Mouse (Mus musculus) thymus, postnatal 36 days (tissue): ENCODE measurements around the gene Thbs1.

Experiments used
- DNase-seq, 2 experiments: peaks; one replicate each; pipeline ENCODE4 v3.0.0; 2022; ENCODE audit warnings: mixed read lengths in 2 of 2

Gene Thbs1

GRCm38 (mm10) chr2:118111488-118112131 is at the start of gene Thbs1:
TSS of gene Thbs1 (plus strand) at chr2:118111876.
- peak; percentile 37 to 44 for DNase-seq

- no peak for DNase-seq
These were observed 47.4 kb upstream of the Thbs1 start for GRCm38 (mm10) chr2:118064121-118064764.

GRCm38 (mm10) chr2:118066065-118066770 is 45.5 kb upstream of the Thbs1 start:
- DNase-seq: no peak

DNA sequence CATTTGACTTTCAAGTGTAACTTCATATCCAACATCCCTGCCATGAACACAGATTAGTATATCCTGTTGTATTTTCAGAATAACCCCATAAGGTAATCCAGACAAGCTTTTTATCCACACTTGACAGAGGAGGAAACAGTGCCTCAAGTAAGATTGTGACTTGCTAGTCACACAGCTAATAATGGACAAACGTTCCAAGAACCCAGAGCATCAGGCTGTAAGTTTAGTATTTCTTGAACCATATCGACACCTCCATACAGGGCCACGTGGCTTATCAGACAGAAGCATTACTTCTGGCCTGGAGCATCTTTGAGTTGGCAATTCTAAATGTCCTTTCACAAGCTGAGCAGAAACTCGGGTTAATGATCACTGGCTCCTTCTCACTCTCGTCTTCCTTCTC is 41.7 kb upstream of the Thbs1 start:
- DNase-seq: no peak

DNA sequence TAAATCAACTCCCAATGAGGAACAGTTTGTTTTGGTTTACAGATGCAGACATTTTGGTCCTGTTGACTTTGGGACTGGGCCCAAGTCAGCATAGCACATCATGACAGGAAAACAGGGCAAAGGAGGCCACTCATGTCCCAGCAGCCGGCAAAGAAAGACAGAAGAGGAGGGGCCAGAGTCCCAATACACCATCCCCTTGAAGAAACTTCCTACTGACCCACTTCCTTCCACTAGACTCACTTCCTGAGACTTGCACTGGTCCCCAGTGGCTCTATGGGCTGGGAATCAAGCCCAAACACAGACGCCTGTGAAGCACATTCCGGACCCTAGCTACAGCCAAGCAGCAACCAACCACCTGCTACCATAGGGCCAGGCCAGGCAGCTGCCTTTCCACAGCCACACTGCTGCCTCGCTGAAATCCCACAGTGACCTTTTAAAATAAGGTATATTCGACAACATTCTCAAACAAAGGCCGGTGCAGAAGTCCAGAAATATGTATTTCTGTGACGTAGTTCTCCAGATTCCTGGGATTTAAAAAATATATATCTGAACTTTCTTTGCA is 38.8 kb upstream of the Thbs1 start:
- DNase-seq: no peak

- no peak for DNase-seq
These were observed 37.6 kb upstream of the Thbs1 start for GRCm38 (mm10) chr2:118074030-118074429.

DNA sequence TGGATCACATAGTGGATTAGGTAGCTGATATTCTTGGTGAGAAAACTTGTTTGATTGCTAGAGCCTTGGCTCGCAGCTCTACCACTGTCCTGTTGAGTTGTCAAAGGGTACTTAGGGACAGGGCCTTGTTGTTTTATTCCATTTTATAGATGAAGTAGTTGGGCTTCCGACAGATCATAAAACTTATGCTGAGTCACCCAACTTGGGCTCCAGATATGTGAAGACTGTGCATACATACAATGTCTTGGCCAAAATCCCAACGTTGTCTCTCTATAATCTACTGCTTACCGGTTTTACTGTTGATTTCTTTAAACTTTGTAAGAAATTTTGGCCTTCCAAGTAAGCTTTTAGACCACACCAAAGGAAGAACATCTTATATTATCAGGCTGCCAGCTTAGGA is 36.5 kb upstream of the Thbs1 start:
- DNase-seq: no peak

DNA sequence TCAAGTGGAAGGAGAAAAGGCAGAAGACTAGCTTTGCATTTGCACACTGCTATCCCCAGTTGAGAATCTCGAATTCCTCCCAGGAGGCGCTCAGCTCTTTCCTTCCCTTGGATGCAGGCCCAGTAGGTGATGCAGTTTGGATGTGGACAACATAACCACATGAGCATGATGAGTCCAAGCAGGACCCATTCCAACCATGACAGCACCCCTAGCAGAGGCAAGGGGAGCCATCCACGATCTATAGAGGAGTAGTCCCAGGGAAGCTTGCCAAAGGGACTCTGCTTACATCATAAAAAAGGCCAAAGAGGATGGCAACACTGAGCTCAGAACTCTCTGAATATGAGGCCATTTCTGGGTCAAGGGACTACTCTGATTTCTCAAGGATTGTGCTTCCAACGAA is 32.5 kb upstream of the Thbs1 start:
- DNase-seq: no peak

DNA sequence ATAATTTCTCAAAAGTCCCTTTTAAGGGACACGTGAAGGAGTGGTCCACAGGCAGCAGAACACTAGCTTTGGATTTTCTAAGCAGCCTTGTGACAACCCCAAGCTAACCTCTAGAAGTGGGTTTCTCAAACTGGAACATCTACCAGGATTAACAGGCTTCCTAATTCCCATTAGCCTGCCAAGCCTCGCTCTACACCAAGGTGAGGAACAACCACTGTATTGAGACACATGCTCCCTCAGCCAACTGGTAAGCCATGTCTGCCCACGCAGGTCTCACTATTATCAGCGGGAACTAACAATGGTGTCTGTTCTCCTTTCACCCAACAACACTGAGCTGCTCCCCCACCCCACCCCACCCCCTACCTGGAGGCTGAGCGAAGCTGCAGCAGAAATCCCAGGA is 30.1 kb upstream of the Thbs1 start:
- no peak for DNase-seq

- no peak for DNase-seq
These were observed 28.0 kb upstream of the Thbs1 start for GRCm38 (mm10) chr2:118083652-118084051.

DNA sequence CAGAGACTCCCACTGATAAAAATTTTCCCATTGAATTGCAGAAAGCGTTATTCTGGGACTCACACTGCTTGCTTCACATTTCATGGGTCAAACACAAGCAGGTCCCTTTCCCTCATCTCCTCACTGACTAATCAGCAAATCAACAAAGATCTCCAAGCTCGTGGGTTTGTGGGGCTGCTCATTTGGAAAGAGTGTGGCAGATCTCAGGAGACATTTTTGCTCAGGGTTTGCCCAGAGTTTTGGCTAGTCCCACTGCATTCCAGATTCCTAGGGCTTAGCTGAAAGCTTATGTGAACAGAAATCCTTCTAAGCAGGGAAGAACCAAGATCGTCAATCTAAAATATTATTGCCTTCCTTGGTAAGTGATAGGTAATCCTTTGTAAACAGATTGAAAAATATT is 27.0 kb upstream of the Thbs1 start:
- DNase-seq: no peak

DNA sequence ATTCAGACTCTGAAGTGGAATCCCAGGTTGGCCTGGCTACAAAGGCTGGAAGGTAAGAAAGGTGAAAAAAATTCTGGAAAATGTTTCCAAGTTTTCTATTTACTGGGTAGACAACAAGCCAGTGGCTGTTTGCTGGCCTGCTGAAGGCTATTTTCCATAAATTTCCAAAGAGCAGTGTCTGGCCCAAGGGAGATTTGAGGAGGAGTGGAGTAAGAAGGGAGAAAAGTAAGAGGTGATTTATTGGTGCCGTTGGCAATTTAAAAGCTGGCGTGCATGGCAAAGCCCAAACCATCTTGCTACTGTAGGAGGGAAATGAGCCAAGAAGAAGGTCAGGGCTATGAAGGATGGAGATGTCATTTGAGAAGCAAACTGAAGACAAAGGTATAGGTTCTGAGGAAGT is 26.0 kb upstream of the Thbs1 start:
- DNase-seq: no peak

GRCm38 (mm10) chr2:118087044-118087726 is 24.5 kb upstream of the Thbs1 start:
- no peak for DNase-seq

DNA sequence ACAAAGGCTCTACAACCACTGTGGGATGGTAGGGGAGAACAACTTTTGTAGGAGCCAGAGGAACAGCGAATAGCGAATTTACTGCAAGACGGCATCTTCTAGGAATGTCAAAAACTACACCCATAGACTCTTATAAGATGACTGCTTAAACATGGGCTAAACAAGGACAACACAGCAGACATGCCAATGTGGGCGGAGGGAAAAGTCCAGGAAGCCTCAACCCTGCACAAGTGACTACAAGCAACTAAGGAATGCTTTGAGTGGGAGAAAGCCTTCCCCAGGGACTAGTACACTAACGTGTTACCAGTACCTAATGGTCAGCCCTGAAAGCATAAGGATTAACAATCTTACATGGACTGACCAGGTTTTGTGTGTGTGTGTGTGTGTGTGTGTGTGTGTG is 20.4 kb upstream of the Thbs1 start:
- DNase-seq: no peak

- no peak for DNase-seq
These were observed 12.6 kb upstream of the Thbs1 start for GRCm38 (mm10) chr2:118099104-118099503.

DNA sequence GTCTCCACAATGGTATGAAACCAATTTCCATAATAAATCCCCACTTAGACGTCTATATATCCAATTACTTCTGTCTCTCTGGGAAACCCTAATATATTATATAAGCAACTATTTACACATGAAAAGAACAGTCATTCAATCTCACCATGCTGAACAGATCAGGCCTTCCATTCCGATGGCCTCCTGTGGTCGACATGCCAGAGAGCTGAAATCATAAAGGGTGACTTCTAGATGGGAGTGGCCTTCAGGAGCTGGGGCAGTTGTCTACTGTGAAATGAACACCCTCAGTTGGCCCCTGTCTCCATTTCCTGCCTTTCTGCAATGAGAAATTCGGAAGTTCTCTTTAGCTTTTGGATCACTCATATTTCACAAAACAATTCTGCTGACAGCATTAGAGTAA is 9.5 kb upstream of the Thbs1 start:
- DNase-seq: no peak

DNA sequence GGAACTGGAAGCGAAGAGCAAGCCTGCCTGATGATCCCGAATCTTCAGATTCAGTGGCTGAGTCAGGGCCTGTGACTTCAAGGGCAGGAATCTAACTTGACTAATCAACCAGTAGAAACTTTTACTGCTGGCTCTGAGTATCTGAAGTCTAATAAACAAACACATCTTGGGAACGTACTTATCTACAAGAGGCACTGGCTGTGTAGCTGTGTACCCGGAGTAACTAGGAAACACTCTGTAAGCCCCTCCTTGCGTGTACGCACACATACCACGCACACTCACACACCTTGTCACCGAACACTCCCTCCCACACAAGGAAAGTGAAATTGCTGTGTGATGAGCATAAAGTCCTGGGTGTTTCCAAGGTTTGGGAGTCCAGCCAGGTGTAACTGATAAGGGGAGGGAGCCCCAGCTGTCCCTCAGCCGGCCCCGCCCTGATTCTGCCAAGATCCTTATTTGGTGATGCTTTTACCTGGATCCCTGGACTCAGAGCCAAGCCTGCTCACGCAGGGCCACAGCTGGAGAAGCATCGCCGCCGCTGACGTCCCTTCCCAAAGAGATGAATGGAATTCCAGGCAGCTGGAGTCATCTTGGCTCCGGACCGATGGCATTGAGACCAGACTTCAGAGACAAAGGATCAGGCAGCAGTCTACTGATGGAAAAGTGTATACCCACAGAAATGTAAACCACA is 1.3 kb upstream of the Thbs1 start:
- no peak for DNase-seq

DNA sequence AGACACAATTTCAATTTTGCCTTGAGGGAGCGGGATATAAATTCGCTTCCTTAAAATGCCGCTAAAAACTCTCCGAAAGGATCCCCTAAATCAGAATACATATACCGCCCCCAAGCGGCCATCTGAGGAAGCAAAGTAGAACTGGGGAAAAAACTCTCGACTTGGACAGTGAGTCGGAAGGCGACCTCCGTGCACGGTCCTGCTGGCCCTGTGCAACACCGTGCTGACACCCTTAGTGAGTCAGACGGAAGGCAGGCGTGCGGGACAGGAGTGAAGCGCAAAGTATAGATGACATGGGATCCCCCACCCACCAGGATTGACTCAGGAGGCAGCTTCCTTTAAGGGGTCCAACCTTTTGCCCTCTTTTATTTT is 574 bp upstream of the Thbs1 start:
- peak; percentile 61 to 70 for DNase-seq

DNA sequence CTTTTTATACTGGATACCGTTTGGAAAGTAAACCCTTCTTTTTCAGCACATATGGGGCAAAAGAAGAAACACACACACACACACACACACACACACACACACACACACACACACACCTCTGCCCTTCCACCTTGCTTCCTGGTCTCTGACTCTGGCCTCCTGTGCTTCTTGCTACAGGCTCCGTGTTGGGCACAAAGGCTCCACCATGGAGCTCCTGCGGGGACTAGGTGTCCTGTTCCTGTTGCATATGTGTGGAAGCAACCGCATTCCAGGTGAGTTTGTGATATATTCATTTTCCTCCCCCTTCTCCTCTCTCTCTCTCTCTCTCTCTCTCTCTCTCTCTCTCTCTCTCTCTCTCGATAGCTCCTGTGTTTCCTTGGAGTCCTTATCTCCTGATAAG is 762 bp downstream of the Thbs1 start:
- DNase-seq: no peak

- DNase-seq: no peak
These were observed 1.3 kb downstream of the Thbs1 start for GRCm38 (mm10) chr2:118112846-118113479.

- DNase-seq: no peak
These were observed 2.3 kb downstream of the Thbs1 start for GRCm38 (mm10) chr2:118113808-118114524.

DNA sequence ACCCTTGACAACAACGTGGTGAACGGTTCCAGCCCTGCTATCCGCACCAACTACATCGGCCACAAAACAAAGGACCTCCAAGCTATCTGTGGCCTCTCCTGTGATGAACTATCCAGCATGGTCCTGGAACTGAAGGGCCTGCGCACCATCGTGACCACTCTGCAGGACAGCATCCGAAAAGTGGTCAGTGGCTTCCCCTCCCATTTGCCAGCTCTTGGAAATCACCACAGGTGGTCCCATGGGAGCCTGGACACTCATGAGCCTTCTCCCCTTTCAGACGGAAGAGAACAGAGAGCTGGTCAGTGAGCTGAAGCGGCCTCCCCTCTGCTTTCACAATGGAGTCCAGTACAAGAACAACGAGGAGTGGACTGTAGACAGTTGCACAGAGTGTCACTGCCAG is 3.0 kb downstream of the Thbs1 start:
- no peak for DNase-seq
